Mouse (Mus musculus): ENCODE data around the gene Phf11d. TPM values are rescaled to one million over a fixed set of nuclear protein-coding genes. Genes with fewer than 3 reads are reported as not detected.
"Not testable (repeated sequence)": the region's sequence is repeated elsewhere in the genome, so short reads cannot be mapped to it uniquely, and the experiment has no call there.

Gene Phf11d
- polyA plus RNA-seq (2012; fragmentation: generic; extraction: Trizol) = 0.06 TPM

DNA sequence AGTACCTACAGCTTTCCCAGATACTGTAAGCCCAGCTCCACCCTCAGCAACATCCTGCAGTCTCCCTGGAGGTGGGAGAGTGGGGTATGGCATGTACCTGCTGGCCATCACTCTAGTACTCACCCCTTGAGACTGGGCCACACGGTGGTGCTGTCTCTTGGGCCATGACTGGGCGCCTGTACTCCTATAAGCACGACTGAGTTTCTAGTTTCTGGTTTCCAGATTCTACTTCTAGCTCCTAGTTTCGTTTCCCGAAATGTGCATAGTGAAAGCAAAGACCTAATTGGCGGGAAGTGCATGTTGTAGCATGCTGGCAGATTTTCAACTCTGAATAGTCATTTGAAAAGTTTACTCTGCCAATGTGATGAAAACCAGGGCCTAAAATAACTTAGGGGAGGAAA, at the start of gene Phf11d:
Phf11d (minus strand) TSS at position 227 of the 401 bp plus-strand sequence.
- no peak for TF ChIP-seq POLR2A (IDR thresholded peaks at IDR 0.05; ENCODE audit: insufficient read length, low read depth)
- no peak for TF ChIP-seq MYOG (IDR thresholded peaks at IDR 0.05; ENCODE audit: control insufficient read depth in 1 of 3, insufficient read depth in 1 of 3, insufficient read length in 2 of 3, low read depth in 2 of 3)
- no peak for TF ChIP-seq POLR2AphosphoS2 (IDR thresholded peaks at IDR 0.05; ENCODE audit: insufficient read length, low read depth)
- no peak for TF ChIP-seq MAX (IDR thresholded peaks at IDR 0.05; ENCODE audit: low read depth)
- TF ChIP-seq E2F4 (IDR thresholded peaks at IDR 0.05; ENCODE audit: insufficient read depth) = no peak
- no peak for TF ChIP-seq USF1 (IDR thresholded peaks at IDR 0.05; ENCODE audit: low read depth)
- no peak for TF ChIP-seq TCF3 (IDR thresholded peaks at IDR 0.05; ENCODE audit: insufficient read length, low read depth)
- TF ChIP-seq MYOD1 (IDR thresholded peaks at IDR 0.05; ENCODE audit: control insufficient read depth in 1 of 3, insufficient read length in 2 of 3, low read depth in 2 of 3) = no peak
- no peak for TF ChIP-seq CEBPB (IDR thresholded peaks at IDR 0.05; ENCODE audit: insufficient read depth, poor library complexity, severe bottlenecking)
- no peak for TF ChIP-seq SRF (IDR thresholded peaks at IDR 0.05; ENCODE audit: control insufficient read depth, insufficient read length, low read depth)
- TF ChIP-seq REST (IDR thresholded peaks at IDR 0.05; ENCODE audit: insufficient read depth, insufficient read length) = no peak
- TF ChIP-seq TCF12 (IDR thresholded peaks at IDR 0.05; ENCODE audit: insufficient read depth, poor library complexity, severe bottlenecking) = no peak
- Histone ChIP-seq H3ac (ENCODE audit: control insufficient read depth, insufficient read length) (no peak within 1 kb of the TSS), H3K79me2 (ENCODE audit: control insufficient read depth, insufficient read depth) (no peaks in the 10 kb centered on the region), H3K4me2 (ENCODE audit: low read depth) (peak within 1 kb of the TSS; percentile 60), H3K36me3 (ENCODE audit: control insufficient read depth, insufficient read depth) (no peaks in the 10 kb centered on the region), H3K27me3 (ENCODE audit: control insufficient read depth, insufficient read depth, insufficient read length) (no peaks in the 10 kb centered on the region), H3K4me3 (no peak within 1 kb of the TSS)

DNA sequence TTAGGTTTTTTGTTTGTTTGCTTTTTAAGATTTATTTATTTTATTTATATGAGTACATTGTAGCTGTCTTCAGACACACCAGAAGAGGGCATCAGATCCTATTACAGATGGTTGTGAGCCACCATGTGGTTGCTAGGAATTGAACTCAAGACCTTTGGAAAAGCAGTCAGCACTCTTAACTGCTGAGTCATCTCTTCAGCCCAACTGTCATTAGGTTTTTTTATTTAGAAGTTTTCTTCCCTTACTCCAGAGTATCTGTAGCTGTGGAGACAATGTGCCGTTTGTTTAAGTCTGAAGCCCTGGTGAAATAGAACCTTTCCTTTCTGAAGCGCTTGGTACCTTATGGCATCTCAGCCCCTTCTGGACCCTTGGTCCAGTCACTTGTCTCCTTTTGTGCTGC, 49.7 kb upstream of the Phf11d start:
- peaks cover 24% of the 10 kb centered on the region for H3K36me3 ChIP-seq (ENCODE audit: control insufficient read depth, insufficient read depth)

DNA sequence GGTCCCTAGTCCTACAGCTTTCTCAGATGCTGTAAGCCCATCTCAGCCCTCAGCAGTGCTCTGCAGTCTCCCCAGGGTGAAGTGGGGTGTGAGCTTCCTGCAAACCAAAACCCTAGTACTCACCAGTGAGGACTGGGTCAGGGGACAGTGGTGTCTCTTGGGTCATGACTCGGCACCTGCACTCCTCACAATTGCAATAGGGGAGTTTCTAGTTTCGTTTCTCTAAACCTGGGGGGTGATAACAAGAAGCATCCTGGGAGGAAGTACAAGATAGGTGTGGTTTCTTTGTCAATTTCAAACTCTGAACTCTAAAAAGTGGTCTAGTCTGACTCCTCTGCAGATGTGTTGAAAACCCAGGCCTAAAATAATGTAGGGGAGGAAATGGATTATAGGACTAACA, 31.7 kb upstream of the Phf11d start:
- Histone ChIP-seq H3K79me2 (ENCODE audit: control insufficient read depth, insufficient read depth) (no peaks in the 10 kb centered on the region), H3K4me2 (ENCODE audit: low read depth) (no peak overlapping the region), H3K27me3 (ENCODE audit: control insufficient read depth, insufficient read depth, insufficient read length) (no peaks in the 10 kb centered on the region), H3ac (ENCODE audit: control insufficient read depth, insufficient read length) (no peak overlapping the region), H3K4me3 (no peak overlapping the region), H3K36me3 (ENCODE audit: control insufficient read depth, insufficient read depth) (no peaks in the 10 kb centered on the region)
- TF ChIP-seq REST (IDR thresholded peaks at IDR 0.05; ENCODE audit: insufficient read depth, insufficient read length) = no peak
- no peak for TF ChIP-seq CEBPB (IDR thresholded peaks at IDR 0.05; ENCODE audit: insufficient read depth, poor library complexity, severe bottlenecking)
- no peak for TF ChIP-seq MYOG (IDR thresholded peaks at IDR 0.05; ENCODE audit: control insufficient read depth in 1 of 3, insufficient read depth in 1 of 3, insufficient read length in 2 of 3, low read depth in 2 of 3)
- TF ChIP-seq MYOD1 (IDR thresholded peaks at IDR 0.05; ENCODE audit: control insufficient read depth in 1 of 3, insufficient read length in 2 of 3, low read depth in 2 of 3) = no peak
- TF ChIP-seq E2F4 (IDR thresholded peaks at IDR 0.05; ENCODE audit: insufficient read depth) = no peak
- TF ChIP-seq MAX (IDR thresholded peaks at IDR 0.05; ENCODE audit: low read depth) = no peak
- no peak for TF ChIP-seq POLR2A (IDR thresholded peaks at IDR 0.05; ENCODE audit: insufficient read length, low read depth)
- TF ChIP-seq TCF3 (IDR thresholded peaks at IDR 0.05; ENCODE audit: insufficient read length, low read depth) = no peak
- no peak for TF ChIP-seq POLR2AphosphoS2 (IDR thresholded peaks at IDR 0.05; ENCODE audit: insufficient read length, low read depth)
- TF ChIP-seq SRF (IDR thresholded peaks at IDR 0.05; ENCODE audit: control insufficient read depth, insufficient read length, low read depth) = no peak
- TF ChIP-seq TCF12 (IDR thresholded peaks at IDR 0.05; ENCODE audit: insufficient read depth, poor library complexity, severe bottlenecking) = no peak
- TF ChIP-seq USF1 (IDR thresholded peaks at IDR 0.05; ENCODE audit: low read depth) = no peak

More for the DNA sequence above, 49.7 kb upstream of the Phf11d start:
- not testable (repeated sequence) for H3K27me3 ChIP-seq (ENCODE audit: control insufficient read depth, insufficient read depth, insufficient read length); H3ac ChIP-seq (ENCODE audit: control insufficient read depth, insufficient read length); H3K4me3 ChIP-seq; H3K4me2 ChIP-seq (ENCODE audit: low read depth); H3K79me2 ChIP-seq (ENCODE audit: control insufficient read depth, insufficient read depth)

DNA sequence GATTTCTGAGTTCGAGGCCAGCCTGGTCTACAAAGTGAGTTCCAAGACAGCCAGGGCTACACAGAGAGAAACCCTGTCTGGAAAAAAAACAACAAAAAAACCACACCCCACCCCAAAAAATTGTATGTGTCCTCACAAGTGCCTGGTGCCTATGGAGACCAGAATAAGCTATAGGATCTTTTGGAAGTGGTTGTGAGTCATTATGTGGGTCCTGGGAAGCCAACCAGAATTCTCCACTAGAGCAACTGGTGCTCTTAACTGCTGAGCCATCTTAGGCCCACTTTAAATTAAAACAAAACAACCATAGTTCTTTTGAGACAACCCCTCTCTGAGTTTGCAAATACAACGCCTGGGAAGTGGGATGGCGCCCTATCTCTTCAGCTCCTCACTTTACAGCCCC, 30.0 kb upstream of the Phf11d start, which contains the start of gene Phf11c:
Phf11c (minus strand) TSS at position 101 of the 400 bp plus-strand sequence.
- TF ChIP-seq REST (IDR thresholded peaks at IDR 0.05; ENCODE audit: insufficient read depth, insufficient read length) (no peak), MAX (IDR thresholded peaks at IDR 0.05; ENCODE audit: low read depth) (no peak), MYOG (IDR thresholded peaks at IDR 0.05; ENCODE audit: control insufficient read depth in 1 of 3, insufficient read depth in 1 of 3, insufficient read length in 2 of 3, low read depth in 2 of 3) (no peak), CEBPB (IDR thresholded peaks at IDR 0.05; ENCODE audit: insufficient read depth, poor library complexity, severe bottlenecking) (no peak), MYOD1 (IDR thresholded peaks at IDR 0.05; ENCODE audit: control insufficient read depth in 1 of 3, insufficient read length in 2 of 3, low read depth in 2 of 3) (no peak), TCF3 (IDR thresholded peaks at IDR 0.05; ENCODE audit: insufficient read length, low read depth) (no peak), SRF (IDR thresholded peaks at IDR 0.05; ENCODE audit: control insufficient read depth, insufficient read length, low read depth) (no peak), TCF12 (IDR thresholded peaks at IDR 0.05; ENCODE audit: insufficient read depth, poor library complexity, severe bottlenecking) (no peak), POLR2AphosphoS2 (IDR thresholded peaks at IDR 0.05; ENCODE audit: insufficient read length, low read depth) (no peak), E2F4 (IDR thresholded peaks at IDR 0.05; ENCODE audit: insufficient read depth) (no peak)

DNA sequence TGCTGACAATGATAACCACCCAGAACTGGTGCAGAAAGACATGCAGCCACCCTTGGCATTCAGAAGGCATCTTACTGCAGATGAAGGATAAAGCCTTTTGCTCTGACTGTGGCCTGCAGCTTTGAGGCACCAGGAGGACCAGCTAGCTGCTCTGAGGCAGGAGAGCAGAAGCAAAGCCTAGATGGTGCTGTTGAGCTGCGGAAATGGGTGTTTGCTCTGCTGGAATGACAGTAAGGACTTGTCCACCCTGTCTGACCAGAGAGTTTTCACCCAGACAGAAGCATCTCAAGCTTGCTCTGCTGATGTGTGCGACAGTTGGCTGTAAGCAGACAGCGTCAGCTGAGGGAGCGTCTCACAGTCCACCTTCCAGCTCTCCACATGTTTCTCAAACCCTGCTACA, 24.9 kb upstream of the Phf11d start:
- not testable (repeated sequence) for H3K4me3 ChIP-seq; H3K36me3 ChIP-seq (ENCODE audit: control insufficient read depth, insufficient read depth); H3K4me2 ChIP-seq (ENCODE audit: low read depth); H3K79me2 ChIP-seq (ENCODE audit: control insufficient read depth, insufficient read depth); H3K27me3 ChIP-seq (ENCODE audit: control insufficient read depth, insufficient read depth, insufficient read length); H3ac ChIP-seq (ENCODE audit: control insufficient read depth, insufficient read length)

More for the DNA sequence above, 30.0 kb upstream of the Phf11d start, which contains the start of gene Phf11c:
- H3K4me3 ChIP-seq = no peak within 1 kb of the TSS
- no peaks in the 10 kb centered on the region for H3K79me2 ChIP-seq (ENCODE audit: control insufficient read depth, insufficient read depth)
- H3K27me3 ChIP-seq (ENCODE audit: control insufficient read depth, insufficient read depth, insufficient read length) = no peaks in the 10 kb centered on the region
- no peak within 1 kb of the TSS for H3K4me2 ChIP-seq (ENCODE audit: low read depth)
- H3ac ChIP-seq (ENCODE audit: control insufficient read depth, insufficient read length) = no peak within 1 kb of the TSS
- no peaks in the 10 kb centered on the region for H3K36me3 ChIP-seq (ENCODE audit: control insufficient read depth, insufficient read depth)

Data from myocyte (in vitro differentiated cells).